Mouse (Mus musculus) megakaryocyte, embryonic 14.5 days (primary cell): ENCODE results near the gene Lmntd2. TPM values are rescaled to one million over a fixed set of nuclear protein-coding genes. Genes with fewer than 3 reads are reported as not detected.

Source experiments
- H3K27me3 ChIP-seq: replicated peaks from 2 replicates; pipeline ENCODE3; 2012; ENCODE audit warnings: inconsistent platforms
- H3K36me3 ChIP-seq: replicated peaks from 2 replicates; pipeline ENCODE3; 2012; ENCODE audit warnings: low read length, inconsistent platforms, mixed read lengths
- H3K4me1 ChIP-seq: 2 replicates; pipeline ENCODE4 v1.6.1; 2012; ENCODE audit warnings: inconsistent platforms
- H3K4me3 ChIP-seq: replicated peaks from 2 replicates; pipeline ENCODE3; 2012; ENCODE audit warnings: moderate library complexity, mild to moderate bottlenecking, inconsistent platforms
- H3K9me3 ChIP-seq: 2 replicates; pipeline ENCODE4 v1.6.1; 2012; ENCODE audit warnings: inconsistent platforms
- FLI1 ChIP-seq: IDR thresholded peaks from 2 replicates; pipeline ENCODE4 v1.6.1; 2012; ENCODE audit warnings: low read length, inconsistent platforms, mixed read lengths
- GATA1 ChIP-seq: IDR thresholded peaks from 3 replicates; pipeline ENCODE4 v1.6.1; 2012; ENCODE audit warnings: mixed read lengths, low read length, inconsistent platforms, borderline replicate concordance
- polyA plus RNA-seq: library from polyadenylated mRNA; stranded (reverse); fragments of >175 nt; gene quantifications from 2 replicates; pipeline ENCODE4 v1.2.3, GENCODE M21; 2012; ENCODE audit warnings: low replicate concordance; ENCODE audit not compliant: insufficient read depth

The Lmntd2 gene
- polyA plus RNA-seq, 1 experiment: 0.57 TPM

DNA sequence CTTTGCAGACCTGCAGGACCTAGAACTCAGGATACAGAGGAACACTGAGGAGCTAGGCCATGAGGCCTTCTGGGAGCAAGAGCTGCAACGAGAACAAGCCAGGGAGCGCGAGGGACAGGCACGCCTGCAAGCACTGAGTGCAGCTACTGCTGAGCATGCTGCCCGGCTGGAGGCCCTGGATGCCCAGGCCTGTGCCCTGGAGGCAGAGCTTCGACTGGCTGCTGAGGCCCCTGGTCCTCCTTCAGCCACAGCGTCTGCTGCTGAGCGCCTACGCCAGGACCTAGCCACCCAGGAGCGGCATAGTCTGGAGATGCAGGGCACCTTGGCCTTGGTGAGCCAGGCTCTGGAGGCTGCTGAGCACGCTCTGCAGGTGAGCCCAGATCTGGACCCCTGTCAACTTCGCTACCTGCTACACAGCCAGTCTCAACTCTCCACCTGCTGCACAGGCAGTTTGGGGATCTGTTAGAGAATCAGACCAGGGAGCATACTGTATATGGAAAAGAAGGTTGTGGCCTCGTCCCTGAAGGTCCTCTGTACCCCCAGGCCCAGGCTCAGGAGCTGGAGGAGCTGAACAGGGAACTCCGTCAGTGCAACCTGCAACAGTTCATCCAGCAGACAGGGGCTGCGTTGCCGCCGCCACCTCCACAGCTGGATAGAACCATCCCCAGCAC, 3.6 kb upstream of the Lmntd2 start:
- Histone ChIP-seq H3K4me3 (peak overlapping the region; percentile 97), H3K36me3 (peaks cover 43% of the 10 kb centered on the region), H3K4me1 (peaks cover 90% of the 10 kb centered on the region), H3K9me3 (no peaks in the 10 kb centered on the region), H3K27me3 (peaks cover 13% of the 10 kb centered on the region)
- no peak for TF ChIP-seq FLI1
- TF ChIP-seq GATA1: no peak

DNA sequence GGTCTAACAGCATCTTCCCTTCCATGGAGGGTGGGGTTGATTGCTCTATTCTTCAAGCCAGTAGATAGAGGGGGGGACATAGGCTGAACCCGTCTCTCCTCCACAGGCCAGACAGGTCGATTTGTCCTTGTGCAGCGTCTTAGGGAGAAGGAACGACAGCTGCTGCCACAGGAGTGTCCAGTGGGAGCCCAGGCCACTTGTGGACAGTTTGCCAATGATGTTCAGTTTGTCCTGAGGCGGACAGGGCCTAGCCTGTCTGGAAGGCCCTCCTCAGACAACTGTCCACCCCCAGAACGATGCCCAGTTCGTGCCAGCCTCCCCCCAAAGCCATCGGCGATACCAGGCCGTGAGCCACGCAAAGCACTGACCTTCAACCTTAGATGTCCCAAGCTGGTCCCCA, 3.0 kb upstream of the Lmntd2 start:
- Histone ChIP-seq H3K9me3 (no peaks in the 10 kb centered on the region), H3K4me1 (peaks cover 89% of the 10 kb centered on the region), H3K36me3 (peaks cover 43% of the 10 kb centered on the region), H3K27me3 (peaks cover 18% of the 10 kb centered on the region), H3K4me3 (peak overlapping the region; percentile 97)
- TF ChIP-seq FLI1 (no peak), GATA1 (no peak)

DNA sequence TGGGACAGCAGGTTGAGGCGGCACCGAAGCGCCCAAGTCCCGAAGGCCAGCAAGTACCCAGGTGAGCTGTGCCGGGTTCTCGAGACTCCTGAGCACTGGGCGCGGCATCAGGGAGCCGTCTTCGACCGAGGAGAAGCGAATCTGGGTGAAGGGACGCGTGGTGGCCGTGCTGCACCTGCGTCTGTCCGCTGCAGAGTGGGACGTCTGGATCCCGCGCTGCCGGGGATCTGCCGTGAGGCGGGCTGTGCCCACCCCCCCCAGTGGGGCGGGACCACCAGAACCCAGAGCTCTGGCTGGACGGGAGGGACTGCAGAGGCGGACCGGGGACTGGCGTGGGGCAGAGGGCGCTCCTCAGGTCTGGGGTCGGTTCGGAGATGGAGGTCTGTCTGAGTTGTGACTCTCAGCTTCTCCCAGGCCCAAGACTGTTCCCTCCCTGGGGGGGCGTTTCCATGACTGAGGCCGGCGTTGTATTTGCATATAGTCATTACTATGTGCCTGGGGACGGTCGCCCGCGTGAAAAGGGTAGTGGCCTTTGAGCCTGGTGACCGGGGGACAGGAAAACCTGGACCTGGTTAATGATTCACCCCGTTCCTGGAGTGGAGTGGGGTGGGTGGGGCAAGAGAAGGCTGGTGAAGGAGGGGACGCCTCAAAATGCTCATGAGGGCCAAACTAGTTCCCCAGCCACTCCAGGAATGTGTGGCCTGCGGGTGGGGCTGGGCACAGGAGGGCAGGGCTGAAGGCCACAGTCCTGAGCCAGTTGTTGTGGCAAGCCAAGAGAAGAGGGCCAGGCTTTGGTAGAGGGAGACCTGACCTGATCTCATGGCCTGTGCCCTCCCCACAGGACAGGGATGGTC, 2.2 kb upstream of the Lmntd2 start:
- peaks cover 43% of the 10 kb centered on the region for H3K36me3 ChIP-seq
- TF ChIP-seq FLI1: no peak
- TF ChIP-seq GATA1: no peak
- peaks cover 26% of the 10 kb centered on the region for H3K27me3 ChIP-seq
- H3K4me1 ChIP-seq: peaks cover 85% of the 10 kb centered on the region
- no peaks in the 10 kb centered on the region for H3K9me3 ChIP-seq
- H3K4me3 ChIP-seq: peak overlapping the region; percentile 97

DNA sequence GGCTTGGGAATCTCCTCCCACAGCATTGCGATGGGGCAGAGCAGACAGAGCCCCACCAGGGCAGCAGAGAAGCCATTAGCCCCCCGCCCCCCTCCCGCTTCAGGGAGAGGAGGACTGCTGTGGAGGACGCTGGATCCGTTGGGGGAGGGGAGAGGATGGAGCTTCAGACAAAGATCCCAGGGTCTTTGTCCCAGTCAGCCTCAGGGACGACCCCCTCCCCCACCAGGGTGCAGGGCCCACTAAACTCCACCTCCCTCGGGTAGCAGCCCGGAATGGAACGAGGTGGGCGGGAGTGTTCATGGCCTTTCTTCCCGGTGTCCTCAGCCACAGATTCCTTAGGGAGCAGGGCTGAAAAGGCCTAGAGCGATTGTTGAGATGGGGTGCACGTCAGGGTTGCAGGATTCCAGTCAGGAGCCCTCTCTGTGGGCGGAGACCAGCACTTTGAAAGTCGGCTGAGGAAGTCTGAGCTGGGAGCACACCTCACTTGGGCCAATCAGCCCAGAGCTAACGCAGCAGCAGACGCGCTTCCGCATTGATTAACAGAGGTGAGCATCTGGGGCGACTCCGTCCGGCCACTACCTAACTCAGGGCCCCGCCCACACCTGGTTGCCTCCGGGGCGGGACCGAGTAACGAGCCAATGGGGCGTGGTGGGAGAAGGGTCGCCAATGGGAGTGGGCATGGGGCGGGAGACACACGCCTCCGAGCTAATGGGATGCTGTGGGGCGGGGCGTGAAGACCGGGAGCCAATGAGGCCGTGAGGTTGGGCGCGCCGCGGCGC, 1.4 kb upstream of the Lmntd2 start, which contains the start of gene Rassf7:
Gene Rassf7, plus strand, starts transcription at position 760 of the 779 bp plus-strand sequence.
- TF ChIP-seq FLI1: no peak
- no peak for TF ChIP-seq GATA1
- Histone ChIP-seq H3K4me1 (peaks cover 81% of the 10 kb centered on the region), H3K27me3 (peaks cover 34% of the 10 kb centered on the region), H3K9me3 (no peaks in the 10 kb centered on the region), H3K36me3 (peaks cover 35% of the 10 kb centered on the region), H3K4me3 (peak within 1 kb of the TSS; percentile 97)

DNA sequence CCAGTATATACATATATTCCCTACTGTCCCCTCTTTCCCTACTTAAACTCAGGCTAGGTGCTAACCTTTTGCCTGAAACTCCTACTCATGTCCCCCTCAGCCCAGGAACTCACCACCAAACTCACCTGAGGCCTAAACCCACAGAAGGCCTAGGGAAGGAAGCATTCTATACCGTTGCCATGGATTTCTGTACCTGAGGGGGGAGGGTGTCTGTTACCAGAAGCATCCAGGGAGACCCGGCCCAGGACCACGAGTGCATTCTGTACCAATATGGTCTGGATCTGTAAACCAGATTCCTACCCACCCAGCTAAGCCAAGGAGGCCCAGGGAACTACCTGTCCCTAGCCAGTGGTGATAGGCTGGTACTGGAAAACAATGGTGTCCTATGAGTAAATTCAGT, 430 bp upstream of the Lmntd2 start:
- peaks cover 43% of the 10 kb centered on the region for H3K27me3 ChIP-seq
- peaks cover 25% of the 10 kb centered on the region for H3K36me3 ChIP-seq
- H3K4me1 ChIP-seq: peaks cover 71% of the 10 kb centered on the region
- no peak for TF ChIP-seq GATA1
- no peak for TF ChIP-seq FLI1
- H3K9me3 ChIP-seq: no peaks in the 10 kb centered on the region
- H3K4me3 ChIP-seq: no peak overlapping the region

DNA sequence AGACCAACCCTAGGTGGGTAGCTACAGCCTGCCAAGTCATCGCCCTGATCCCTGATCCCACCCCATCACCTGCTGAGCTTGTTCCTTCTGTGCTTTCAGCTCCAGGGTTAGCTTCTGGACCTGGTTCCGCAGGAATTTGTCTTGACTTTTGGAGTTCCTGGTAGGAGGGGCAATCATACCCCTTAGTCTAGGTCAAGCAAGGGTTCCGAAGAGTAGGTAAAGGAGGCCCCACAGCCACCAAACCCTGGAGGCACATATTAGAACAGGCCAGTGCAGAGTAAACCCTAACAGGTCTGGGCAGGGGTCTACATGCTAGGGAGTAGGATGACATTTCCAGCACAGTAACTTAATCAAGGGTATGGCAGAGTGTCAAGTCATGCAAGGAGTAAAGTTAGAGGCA, 747 bp downstream of the Lmntd2 start:
- Histone ChIP-seq H3K36me3 (peaks cover 14% of the 10 kb centered on the region), H3K4me1 (peaks cover 59% of the 10 kb centered on the region), H3K9me3 (no peaks in the 10 kb centered on the region), H3K27me3 (peaks cover 52% of the 10 kb centered on the region), H3K4me3 (no peak overlapping the region)
- TF ChIP-seq GATA1 (no peak), FLI1 (no peak)

DNA sequence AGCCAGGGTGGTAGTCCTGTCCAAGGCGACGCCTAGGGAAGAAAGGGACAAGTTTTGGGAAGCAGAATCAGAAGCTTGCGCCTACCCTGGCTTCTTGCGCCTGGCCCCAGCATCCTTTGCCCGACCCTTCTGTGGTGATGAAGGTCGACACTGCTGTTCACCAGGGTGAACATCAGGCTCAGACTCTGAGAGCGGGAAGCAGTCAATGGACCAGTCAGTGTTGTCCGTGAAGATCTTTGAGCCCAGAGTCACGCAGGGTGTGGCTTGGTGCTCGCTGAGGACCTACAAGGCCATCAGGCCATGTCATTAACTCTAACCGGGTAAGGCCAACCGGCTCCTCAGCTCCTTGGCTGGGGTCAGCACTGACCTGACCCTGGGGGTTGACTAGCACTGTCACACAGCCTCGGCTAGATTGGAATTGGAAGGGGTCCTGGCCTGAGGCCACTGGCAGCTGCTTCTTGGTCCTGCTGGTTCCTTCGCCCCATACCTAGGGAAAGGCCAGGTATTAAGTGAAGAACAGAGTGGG, 3.2 kb downstream of the Lmntd2 start:
- no peak for TF ChIP-seq GATA1
- Histone ChIP-seq H3K36me3 (peaks cover 3% of the 10 kb centered on the region), H3K9me3 (no peaks in the 10 kb centered on the region), H3K27me3 (peaks cover 62% of the 10 kb centered on the region), H3K4me1 (peaks cover 50% of the 10 kb centered on the region), H3K4me3 (no peak overlapping the region)

DNA sequence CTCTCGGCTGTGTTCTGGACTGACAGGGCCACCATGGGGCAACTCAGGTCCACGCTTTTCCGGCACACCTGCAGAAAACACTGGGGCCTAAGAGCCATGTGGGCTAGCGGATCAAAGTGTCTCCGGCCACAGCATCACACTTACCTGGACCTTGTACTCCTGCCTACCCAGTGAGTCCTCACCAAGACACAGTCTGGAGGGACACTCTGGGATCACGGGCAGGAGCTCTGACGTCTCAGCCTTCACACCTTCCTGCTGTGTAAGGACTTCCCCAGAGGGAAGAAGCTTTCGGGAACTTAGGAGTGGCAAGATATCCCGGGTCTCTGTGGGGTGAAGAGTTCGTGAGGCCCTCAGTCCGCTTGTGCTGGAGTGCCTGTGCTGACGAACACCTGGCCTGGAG, 3.7 kb downstream of the Lmntd2 start:
- Histone ChIP-seq H3K9me3 (no peaks in the 10 kb centered on the region), H3K4me1 (peaks cover 50% of the 10 kb centered on the region), H3K27me3 (peaks cover 62% of the 10 kb centered on the region), H3K4me3 (no peak overlapping the region), H3K36me3 (peaks cover 7% of the 10 kb centered on the region)
- no peak for TF ChIP-seq GATA1
- no peak for TF ChIP-seq FLI1

DNA sequence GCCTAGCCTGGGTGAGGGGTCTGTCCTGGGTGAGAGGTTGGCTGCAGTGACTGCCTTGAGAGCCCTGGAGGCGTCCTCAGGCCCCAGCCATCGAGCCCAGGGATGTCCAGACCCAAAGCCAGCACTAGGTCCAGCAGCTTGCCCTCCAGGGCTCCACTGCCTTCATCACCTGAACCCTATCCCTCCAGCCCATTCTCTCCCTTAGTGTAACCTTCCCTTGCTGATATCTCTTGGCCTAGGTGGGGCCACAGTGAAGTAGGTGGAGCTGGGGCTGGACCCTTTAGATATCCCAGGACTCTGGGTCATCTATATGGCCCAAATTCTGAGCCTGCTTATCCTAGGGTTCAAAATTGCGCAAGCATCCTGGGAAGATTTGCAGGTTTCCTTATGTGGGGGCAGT, 4.4 kb downstream of the Lmntd2 start:
- H3K4me3 ChIP-seq: no peak overlapping the region
- peaks cover 62% of the 10 kb centered on the region for H3K27me3 ChIP-seq
- H3K4me1 ChIP-seq: peaks cover 51% of the 10 kb centered on the region
- H3K9me3 ChIP-seq: no peaks in the 10 kb centered on the region
- peaks cover 7% of the 10 kb centered on the region for H3K36me3 ChIP-seq
- TF ChIP-seq GATA1: no peak
- TF ChIP-seq FLI1: no peak

DNA sequence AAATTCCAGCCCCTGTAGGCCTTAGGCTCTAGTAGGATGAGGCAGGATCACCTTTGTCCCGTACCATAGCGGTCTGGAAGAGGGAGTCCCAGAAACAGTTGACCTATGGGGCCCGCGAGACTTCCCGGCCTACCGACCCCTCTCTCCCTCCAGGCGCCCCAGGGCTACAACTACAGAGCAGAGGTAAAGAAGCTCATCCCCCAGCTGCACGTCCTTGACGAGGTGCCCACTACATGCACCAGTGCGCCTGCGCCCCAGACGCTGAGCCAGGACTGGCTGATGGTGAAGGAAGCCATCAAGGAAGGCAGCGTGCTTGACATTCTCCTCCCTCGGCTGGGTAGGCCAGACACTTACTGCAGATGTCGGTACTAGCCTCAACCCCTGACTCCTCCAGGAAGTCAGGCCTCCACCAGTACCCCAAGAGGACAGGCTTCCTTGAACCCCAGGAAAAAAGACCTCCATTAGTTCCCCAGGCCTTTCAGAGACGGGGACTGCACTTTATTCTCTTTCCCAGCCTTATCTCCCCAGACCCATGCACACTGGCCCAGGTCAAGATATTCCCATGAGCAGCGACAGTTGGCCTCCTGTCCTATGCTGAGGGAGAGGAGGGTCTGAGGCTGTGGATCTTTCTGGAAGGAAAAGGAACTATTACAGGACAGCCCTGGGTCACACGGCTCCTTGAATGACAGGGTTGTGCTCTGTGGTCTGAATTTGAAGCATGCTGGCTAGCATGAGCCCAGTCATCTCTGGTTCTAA, 7.5 kb downstream of the Lmntd2 start:
- no peak for TF ChIP-seq GATA1
- TF ChIP-seq FLI1: no peak
- H3K4me1 ChIP-seq: peaks cover 40% of the 10 kb centered on the region

More for the DNA sequence above, 7.5 kb downstream of the Lmntd2 start:
- peaks cover 7% of the 10 kb centered on the region for H3K36me3 ChIP-seq
- peaks cover 38% of the 10 kb centered on the region for H3K27me3 ChIP-seq
- no peaks in the 10 kb centered on the region for H3K9me3 ChIP-seq
- no peak overlapping the region for H3K4me3 ChIP-seq
